Mouse (Mus musculus): ENCODE results near the gene Mgat5.

DNA sequence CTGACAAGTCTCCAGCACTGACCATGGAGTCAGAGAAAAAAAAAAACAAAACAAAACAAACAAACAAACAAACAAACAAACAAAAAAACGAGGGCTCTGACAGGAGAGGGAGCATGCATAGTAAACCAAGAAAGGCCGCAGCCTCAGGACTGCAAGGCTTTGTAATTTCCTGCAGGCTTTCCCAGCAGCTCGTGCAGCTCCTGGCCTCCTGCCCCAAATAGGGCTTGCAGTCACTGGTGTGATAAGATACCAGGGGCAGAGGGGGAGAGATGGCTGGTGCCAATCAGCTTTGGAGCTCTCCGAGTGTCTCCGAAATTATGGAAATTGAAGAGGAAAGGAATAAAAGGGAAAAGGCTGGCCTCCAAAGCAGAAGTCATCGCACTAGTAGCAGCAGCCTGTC, 260.5 kb downstream of the Mgat5 start:
- TF ChIP-seq POLR2A (IDR thresholded peaks at IDR 0.05; ENCODE audit: extremely low read depth, insufficient read depth, low read length) (no peak), CTCF (IDR thresholded peaks at IDR 0.05; ENCODE audit: low read depth, low read length) (no peak)

Measured in liver, adult 2 months (tissue).